Mouse (Mus musculus): Measurements from ENCODE around the gene Sema6d. TPM values are rescaled to one million over a fixed set of nuclear protein-coding genes. Genes with fewer than 3 reads are reported as not detected.

Sema6d gene
- total and polyA plus RNA-seq, 3 experiments: 0.05 TPM; not detected in 2

- Histone ChIP-seq H3K4me1 (ENCODE audit: insufficient read depth, low read depth, low read length) (no peaks in the 10 kb centered on the region), H3K27me3 (ENCODE audit: insufficient read depth, low read length) (no peaks in the 10 kb centered on the region), H3K9me3 (replicated peaks) (peaks cover 41% of the 10 kb centered on the region), H3K36me3 (replicated peaks) (no peaks in the 10 kb centered on the region), H3K4me3 (ENCODE audit: low read depth, low read length) (no peak overlapping the region)
- ATAC-seq (ENCODE audit: extremely low read depth, insufficient number of reproducible peaks, low FRiP score, poor library complexity, severe bottlenecking) (no peak), DNase-seq (ENCODE audit: low spot score) (no peak)
- no peak for TF ChIP-seq GATA2 (IDR thresholded peaks at IDR 0.05; ENCODE audit: borderline replicate concordance, low read depth, low read length)
- TF ChIP-seq TAL1 (conservative IDR thresholded peaks at IDR 0.05; ENCODE audit: low read depth, low read length): no peak
- no peak for TF ChIP-seq CTCF (IDR thresholded peaks at IDR 0.05; ENCODE audit: low read depth, low read length)
- TF ChIP-seq POLR2AphosphoS5 (IDR thresholded peaks at IDR 0.05; ENCODE audit: insufficient replicate concordance, low read depth, low read length): no peak
- no peak for TF ChIP-seq GATA1 (IDR thresholded peaks at IDR 0.05; ENCODE audit: borderline replicate concordance, low read length)
Observed at GRCm38 (mm10) chr2:124705806-124706205, 616.0 kb downstream of the Sema6d start.

GRCm38 (mm10) chr2:124706896-124707295 lies 617.1 kb downstream of the Sema6d start:
- Histone ChIP-seq H3K9me3 (replicated peaks) (peaks cover 44% of the 10 kb centered on the region), H3K4me3 (ENCODE audit: low read depth, low read length) (no peak overlapping the region), H3K4me1 (ENCODE audit: insufficient read depth, low read depth, low read length) (no peaks in the 10 kb centered on the region), H3K36me3 (replicated peaks) (no peaks in the 10 kb centered on the region), H3K27me3 (ENCODE audit: insufficient read depth, low read length) (no peaks in the 10 kb centered on the region)
- ATAC-seq (ENCODE audit: extremely low read depth, insufficient number of reproducible peaks, low FRiP score, poor library complexity, severe bottlenecking): no peak
- no peak for DNase-seq (ENCODE audit: low spot score)
- no peak for TF ChIP-seq GATA1 (IDR thresholded peaks at IDR 0.05; ENCODE audit: borderline replicate concordance, low read length)
- no peak for TF ChIP-seq POLR2AphosphoS5 (IDR thresholded peaks at IDR 0.05; ENCODE audit: insufficient replicate concordance, low read depth, low read length)
- TF ChIP-seq CTCF (IDR thresholded peaks at IDR 0.05; ENCODE audit: low read depth, low read length): no peak
- TF ChIP-seq TAL1 (conservative IDR thresholded peaks at IDR 0.05; ENCODE audit: low read depth, low read length): no peak
- no peak for TF ChIP-seq GATA2 (IDR thresholded peaks at IDR 0.05; ENCODE audit: borderline replicate concordance, low read depth, low read length)
